ENCODE assay signal across 14 mouse cellular contexts in the genomic region with DNA sequence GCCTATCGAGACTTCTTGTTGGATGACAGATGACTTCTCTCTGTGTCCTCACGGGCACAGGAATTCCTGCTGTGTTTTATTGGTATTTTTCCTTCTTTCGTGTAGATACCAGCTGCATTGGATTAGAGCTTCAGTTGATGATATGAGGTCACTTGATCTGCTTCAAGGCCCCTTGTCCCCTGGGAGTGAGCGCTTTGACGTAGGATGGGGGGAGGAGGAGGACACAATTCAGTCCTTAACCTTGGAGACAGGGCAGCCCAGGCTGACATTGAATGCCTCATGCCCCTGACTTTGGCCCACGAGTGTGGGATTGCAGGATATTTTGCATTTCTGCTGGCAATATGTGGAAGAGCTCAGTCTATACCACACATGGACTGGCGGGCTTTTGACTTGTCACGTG. TPM values are rescaled to one million over a fixed set of nuclear protein-coding genes. Genes with fewer than 3 reads are reported as not detected.
DNase-seq lines count a peak whose midpoint lies in the region; ATAC-seq and TF ChIP-seq lines count a peak whose summit lies in the region.
"Had no signal": no experiment of that assay in that cellular context is flagged by ENCODE, and none has a peak within 500 bp of the region (broad histone marks: within the 10 kb centered on the region; RNA-seq: fewer than 3 reads in every experiment).

No protein-coding gene starts in this region.

- H3K36me3 ChIP-seq in heart, adult 2 months (ENCODE audit: control insufficient read depth, insufficient read depth, low read length) = no peaks in the 10 kb centered on the region
- no peaks in the 10 kb centered on the region for H3K36me3 ChIP-seq in midbrain, embryonic 14.5 days (ENCODE audit: control insufficient read depth, insufficient read depth, low read length)
- H3K36me3 ChIP-seq: neural tube, embryonic 12.5 days had no signal

- TF ChIP-seq POLR2A in heart, adult 2 months (IDR thresholded peaks at IDR 0.05; ENCODE audit: insufficient read depth, low read depth, low read length) = no peak

- H3K4me1 ChIP-seq in heart, adult 2 months (ENCODE audit: control insufficient read depth, insufficient read depth, low read length) = no peaks in the 10 kb centered on the region
- H3K4me1 ChIP-seq in midbrain, embryonic 14.5 days (ENCODE audit: control insufficient read depth, insufficient read depth, low read length) = peaks cover 14% of the 10 kb centered on the region

- ATAC-seq in midbrain, embryonic 14.5 days (ENCODE audit: low FRiP score, low TSS enrichment) = no peak
- ATAC-seq in megakaryocyte-erythroid progenitor cell, adult 5-6 weeks (replicated peaks; ENCODE audit: low FRiP score, low TSS enrichment, poor library complexity, severe bottlenecking) = no peak
- no peak for ATAC-seq in activated CD4-positive, CD25-positive, alpha-beta regulatory T cell, adult 4 months
- ATAC-seq: Patski had no signal

- H3K27me3 ChIP-seq in heart, adult 2 months (ENCODE audit: control insufficient read depth, insufficient read depth, low read length) = no peaks in the 10 kb centered on the region
- no peaks in the 10 kb centered on the region for H3K27me3 ChIP-seq in midbrain, embryonic 14.5 days (ENCODE audit: control insufficient read depth, insufficient read depth, low read length)
- H3K27me3 ChIP-seq: neural tube, embryonic 12.5 days; Patski had no signal

- WGBS in heart, adult 2 months = 78% methylated on average over 8 of the region's 8 CpGs
- whole genome bisulfite sequencing in midbrain, embryonic 14.5 days = 74% methylated on average over 8 of the region's 8 CpGs

- H3K9me3 ChIP-seq in midbrain, embryonic 14.5 days (ENCODE audit: control insufficient read depth, low read length) = no peaks in the 10 kb centered on the region
- H3K9me3 ChIP-seq: neural tube, embryonic 12.5 days had no signal

- H3K9ac ChIP-seq in heart, adult 2 months (ENCODE audit: low read depth, low read length) = no peak overlapping the region
- no peak overlapping the region for H3K9ac ChIP-seq in midbrain, embryonic 14.5 days (replicated peaks; ENCODE audit: low read length)
- H3K9ac ChIP-seq: lung, embryonic 14.5 days; neural tube, embryonic 12.5 days had no signal

- intact Hi-C loops in heart, postnatal 10 days (cut with DNase I) = no loop called here
- intact Hi-C loops in heart, adult 2 months (cut with DNase I) = no loop called here

- H3K4me3 ChIP-seq in heart, adult 2 months = no peak overlapping the region
- H3K4me3 ChIP-seq in midbrain, embryonic 14.5 days (replicated peaks; ENCODE audit: low read depth, low read length) = no peak overlapping the region
- H3K4me3 ChIP-seq: neural tube, embryonic 12.5 days had no signal

- no peak for TF ChIP-seq CTCF in heart, adult 2 months (IDR thresholded peaks at IDR 0.05)

- peak; percentile 50 to 77 for DNase-seq in adrenal gland, adult (ENCODE audit: inconsistent age in 2 of 2, low spot score in 1 of 2)
- DNase-seq in adrenal gland, postnatal 25 days = no peak
- DNase-seq in heart, postnatal 10 days = peak; percentile 15 to 16
- DNase-seq in heart, adult 2 months = no peak
- peak; percentile 44 to 53 for DNase-seq in B cell, adult 2 months
- peak; percentile 15 for DNase-seq in midbrain, embryonic 14.5 days
- DNase-seq: cerebellum, adult 11 months; kidney, adult 9 months; lung, embryonic 14.5 days; thymus, adult 18-20 months had no signal

- H3K4me2 ChIP-seq in midbrain, embryonic 14.5 days (ENCODE audit: low read length) = no peak overlapping the region
- H3K4me2 ChIP-seq: lung, embryonic 14.5 days; neural tube, embryonic 12.5 days had no signal

- H3K79me2 ChIP-seq in heart, adult 2 months (replicated peaks; ENCODE audit: control insufficient read depth, insufficient read depth, low read length) = no peaks in the 10 kb centered on the region

- no peak overlapping the region for H3K27ac ChIP-seq in heart, adult 2 months
- peak overlapping the region; percentile 67 for H3K27ac ChIP-seq in midbrain, embryonic 14.5 days (replicated peaks; ENCODE audit: low read depth, low read length)
- H3K27ac ChIP-seq: neural tube, embryonic 12.5 days had no signal

- TF ChIP-seq EP300 in heart, adult 2 months (IDR thresholded peaks at IDR 0.05; ENCODE audit: insufficient read depth, low read depth, low read length) = no peak

RNA-seq across cellular contexts. Expression of a gene that starts 28.6 kb away (rescaled TPM):
- total RNA-seq in adrenal gland, postnatal 25 days (2021) = 64.1 and 67.8 TPM in 2 replicates
- 10 to 100 TPM; 73.8 to 83.7 TPM for total RNA-seq in heart, postnatal 10 days (2021)
- 10 to 100 TPM; 58.6 to 70.1 TPM for total RNA-seq in heart, adult 2 months (2021)
- 90.3 and 103 TPM in 2 replicates for polyA plus RNA-seq in heart, adult 2 months (2012; rRNA removed)
- polyA plus RNA-seq in midbrain, embryonic 14.5 days (2014; fragmentation: Nextera tagmentation; extraction: Ambion mirVana) = 97.2 and 105 TPM in 2 replicates
- 59.5 and 72.3 TPM in 2 replicates for total RNA-seq in megakaryocyte-erythroid progenitor cell, adult 5-6 weeks (2014; fragmentation: Nextera tagmentation)
- 42.1 and 43.2 TPM in 2 replicates for total RNA-seq in megakaryocyte-erythroid progenitor cell, adult 5-6 weeks (2017)
- polyA plus RNA-seq in activated CD4-positive, CD25-positive, alpha-beta regulatory T cell, adult 4 months (2017; shearing (Covaris generic)) = 100 to 1,000 TPM in 1 of 2 experiments, 10 to 100 TPM in 1; 89.7 to 110 TPM

RNA-seq across cellular contexts. Expression of a gene that starts 29.0 kb away (rescaled TPM):
- 28.8 and 33.8 TPM in 2 replicates for total RNA-seq in adrenal gland, postnatal 25 days (2021)
- 10 to 100 TPM; 20.8 to 22.8 TPM for total RNA-seq in heart, postnatal 10 days (2021)
- total RNA-seq in heart, adult 2 months (2021) = 10 to 100 TPM; 20.5 to 24.1 TPM
- 22.5 and 36.6 TPM in 2 replicates for polyA plus RNA-seq in heart, adult 2 months (2012; rRNA removed)
- polyA plus RNA-seq in midbrain, embryonic 14.5 days (2014; fragmentation: Nextera tagmentation; extraction: Ambion mirVana) = 48.2 and 48.4 TPM in 2 replicates
- total RNA-seq in megakaryocyte-erythroid progenitor cell, adult 5-6 weeks (2014; fragmentation: Nextera tagmentation) = 30.8 and 36.1 TPM in 2 replicates
- total RNA-seq in megakaryocyte-erythroid progenitor cell, adult 5-6 weeks (2017) = 34.3 and 34.7 TPM in 2 replicates
- polyA plus RNA-seq in activated CD4-positive, CD25-positive, alpha-beta regulatory T cell, adult 4 months (2017; shearing (Covaris generic)) = 10 to 100 TPM; 49.6 to 50.2 TPM

Comparison
In these comparisons a context has a peak if more than half of its experiments do, and no peak if none do; other contexts are left out.
1. DNase-seq: peak in adrenal gland, adult (2 of 2), heart, postnatal 10 days (2 of 2), B cell, adult 2 months (2 of 2) and midbrain, embryonic 14.5 days (single experiment); none in adrenal gland, postnatal 25 days (single experiment) and heart, adult 2 months (0 of 2).